In genomic region chr11:36566146-36566545, GRCm38 (mm10) we compare ENCODE assay signal across 10 mouse cellular contexts.
DNase-seq lines count a peak whose midpoint lies in the region; ATAC-seq lines count a peak whose summit lies in the region.
"Had no signal": no experiment of that assay in that cellular context is flagged by ENCODE, and none has a peak within 500 bp of the region (broad histone marks: within the 10 kb centered on the region; RNA-seq: fewer than 3 reads in every experiment).

No protein-coding gene starts in this region.

- H3K4me1 ChIP-seq in forebrain, embryonic 14.5 days (ENCODE audit: control insufficient read depth, insufficient read depth, low read length), result peaks cover 4% of the 10 kb centered on the region; the same call in 1 of the 2 replicates
- no peaks in the 10 kb centered on the region for H3K4me1 ChIP-seq in forebrain, embryonic 11.5 days (replicated peaks; ENCODE audit: control insufficient read depth, insufficient read depth, low read length)

- H3K9me3 ChIP-seq in forebrain, embryonic 14.5 days (replicated peaks; ENCODE audit: control insufficient read depth, low read length), result no peaks in the 10 kb centered on the region
- no peaks in the 10 kb centered on the region for H3K9me3 ChIP-seq in forebrain, embryonic 11.5 days (ENCODE audit: control insufficient read depth, low read length)

- H3K36me3 ChIP-seq in forebrain, embryonic 14.5 days (ENCODE audit: control insufficient read depth, insufficient read depth, low read length), result no peaks in the 10 kb centered on the region
- no peaks in the 10 kb centered on the region for H3K36me3 ChIP-seq in forebrain, embryonic 11.5 days (ENCODE audit: control insufficient read depth, insufficient read depth, low read length)

- H3K27me3 ChIP-seq in forebrain, embryonic 14.5 days (replicated peaks; ENCODE audit: control insufficient read depth, insufficient read depth, low read length), result no peaks in the 10 kb centered on the region
- H3K27me3 ChIP-seq in forebrain, embryonic 11.5 days (ENCODE audit: control insufficient read depth, insufficient read depth, low read length), result no peaks in the 10 kb centered on the region

- no peak overlapping the region for H3K9ac ChIP-seq in forebrain, embryonic 14.5 days (ENCODE audit: low read length)
- H3K9ac ChIP-seq in forebrain, embryonic 11.5 days (ENCODE audit: low read length), result no peak overlapping the region

- WGBS in forebrain, embryonic 14.5 days, result 50% methylated on average over 2 of the region's 2 CpGs
- WGBS in forebrain, embryonic 11.5 days, result 83% methylated on average over 2 of the region's 2 CpGs

- H3K4me3 ChIP-seq in forebrain, embryonic 14.5 days (ENCODE audit: low read depth, low read length), result no peak overlapping the region
- H3K4me3 ChIP-seq in forebrain, embryonic 11.5 days (ENCODE audit: low read depth, low read length), result no peak overlapping the region

- ATAC-seq in forebrain, embryonic 14.5 days, result peak; percentile 58; the same call in 1 of the 2 replicates
- ATAC-seq in forebrain, embryonic 11.5 days (replicated peaks; ENCODE audit: low FRiP score), result no peak
- ATAC-seq: activated CD4-positive, CD25-positive, alpha-beta regulatory T cell, adult 4 months had no signal

- peak; percentile 63 for DNase-seq in forebrain, embryonic 14.5 days (ENCODE audit: low spot score)
- DNase-seq in forebrain, embryonic 11.5 days (ENCODE audit: low spot score), result no peak
- DNase-seq in retina, postnatal 1 day, result peak; percentile 24
- no peak for DNase-seq in retina, embryonic 14.5 days (ENCODE audit: low spot score)
- peak; percentile 63 to 82 for DNase-seq in layer of hippocampus, postnatal 14 days (ENCODE audit: low spot score in 2 of 2)
- peak; percentile 67 for DNase-seq in telencephalon, adult 2 months (ENCODE audit: low read depth, low spot score)
- no peak for DNase-seq in c-Kit-positive CD71-positive TER-119-positive erythroid progenitor cells, embryonic 14.5 days (ENCODE audit: low spot score)
- DNase-seq in testis, postnatal 10 days (ENCODE audit: low spot score), result no peak
- DNase-seq: thymus, postnatal 14 days had no signal

- no peak overlapping the region for H3K27ac ChIP-seq in forebrain, embryonic 14.5 days (ENCODE audit: low read depth, low read length)
- no peak overlapping the region for H3K27ac ChIP-seq in forebrain, embryonic 11.5 days (ENCODE audit: low read depth, low read length)

- no peak overlapping the region for H3K4me2 ChIP-seq in forebrain, embryonic 14.5 days (ENCODE audit: low read length)
- no peak overlapping the region for H3K4me2 ChIP-seq in forebrain, embryonic 11.5 days (ENCODE audit: low read depth, low read length, severe bottlenecking)

Comparison
In these comparisons a context has a peak if more than half of its experiments do, and no peak if none do; other contexts are left out.
1. DNase-seq: peak in forebrain, embryonic 14.5 days (single experiment), retina, postnatal 1 day (single experiment), layer of hippocampus, postnatal 14 days (2 of 2) and telencephalon, adult 2 months (single experiment); none in forebrain, embryonic 11.5 days (single experiment), retina, embryonic 14.5 days (single experiment), c-Kit-positive CD71-positive TER-119-positive erythroid progenitor cells, embryonic 14.5 days (single experiment) and testis, postnatal 10 days (single experiment).